Mouse (Mus musculus): ENCODE measurements around the gene Josd1. TPM values are rescaled to one million over a fixed set of nuclear protein-coding genes. Genes with fewer than 3 reads are reported as not detected.

Gene Josd1
- total RNA-seq, 2 experiments from 2014 or later: 71.7 to 71.8 TPM

GRCm38 (mm10) chr15:79669195-79669594, 18.5 kb downstream of the Josd1 start:
- intact Hi-C loops (cut with DNase I): no loop called here
- no peak for DNase-seq (ENCODE audit: low spot score in 2 of 2)

- intact Hi-C loops (cut with DNase I): no loop called here
- peak; percentile 52 to 85 for DNase-seq (ENCODE audit: low spot score in 2 of 2)
Observed at GRCm38 (mm10) chr15:79664666-79665065, 23.1 kb downstream of the Josd1 start.

- DNase-seq (ENCODE audit: low spot score in 2 of 2): no peak
- intact Hi-C loops (cut with DNase I): no loop called here
Observed at GRCm38 (mm10) chr15:79661852-79662251, 25.9 kb downstream of the Josd1 start.

GRCm38 (mm10) chr15:79658531-79659375, 29.0 kb downstream of the Josd1 start, which contains the start of the genes Fam227a and Cby1:
Gene Fam227a (minus strand): TSS chr15:79658956.
Gene Cby1 (plus strand): TSS chr15:79659199.
- DNase-seq (ENCODE audit: low spot score in 2 of 2): peak; percentile 98
- intact Hi-C loops (cut with DNase I): loop anchor here (1.0 kb wide), 1 partner anchor 30 kb away; no protein-coding TSS in a partner anchor

- intact Hi-C loops (cut with DNase I): no loop called here
- peak; percentile 85 to 92 for DNase-seq (ENCODE audit: low spot score in 2 of 2)
Observed at GRCm38 (mm10) chr15:79657837-79658530, 29.7 kb downstream of the Josd1 start.

- intact Hi-C loops (cut with DNase I): no loop called here
Observed at GRCm38 (mm10) chr15:79656451-79656850, 31.3 kb downstream of the Josd1 start.

GRCm38 (mm10) chr15:79651481-79651880, 36.2 kb downstream of the Josd1 start:
- intact Hi-C loops (cut with DNase I): no loop called here
- no peak for DNase-seq (ENCODE audit: low spot score in 2 of 2)

More at GRCm38 (mm10) chr15:79656451-79656850, 31.3 kb downstream of the Josd1 start:
- peak in 1 of 2 experiments; percentile 72 for DNase-seq (ENCODE audit: low spot score in 2 of 2)

- intact Hi-C loops (cut with DNase I): no loop called here
- DNase-seq (ENCODE audit: low spot score in 2 of 2): no peak
Observed at GRCm38 (mm10) chr15:79650569-79650968, 37.1 kb downstream of the Josd1 start.

- DNase-seq (ENCODE audit: low spot score in 2 of 2): peak in 1 of 2 experiments; percentile 39
- intact Hi-C loops (cut with DNase I): no loop called here
Observed at GRCm38 (mm10) chr15:79648130-79648529, 39.6 kb downstream of the Josd1 start.

- intact Hi-C loops (cut with DNase I): no loop called here
Observed at GRCm38 (mm10) chr15:79645483-79645882, 42.2 kb downstream of the Josd1 start.

GRCm38 (mm10) chr15:79641135-79641817, 46.4 kb downstream of the Josd1 start:
- peak in 1 of 2 experiments; percentile 78 for DNase-seq (ENCODE audit: low spot score in 2 of 2)
- intact Hi-C loops (cut with DNase I): no loop called here

More at GRCm38 (mm10) chr15:79645483-79645882, 42.2 kb downstream of the Josd1 start:
- no peak for DNase-seq (ENCODE audit: low spot score in 2 of 2)

- intact Hi-C loops (cut with DNase I): no loop called here
- DNase-seq (ENCODE audit: low spot score in 2 of 2): no peak
Observed at GRCm38 (mm10) chr15:79630471-79630870, 57.2 kb downstream of the Josd1 start.

Other genes with a start within 250 kb of the Josd1 start
- 100 to 1,000 TPM; 133 to 141 TPM for gene Csnk1e, start 232.4 kb downstream of the Josd1 start, total RNA-seq (2021)
- gene Kcnj4, start 182.7 kb downstream of the Josd1 start, total RNA-seq (2021): 100 to 1,000 TPM; 187 to 209 TPM
- under 1 TPM; 0.41 to 0.55 TPM for gene Kdelr3, start 171.5 kb downstream of the Josd1 start, total RNA-seq (2021)
- 100 to 1,000 TPM; 319 to 348 TPM for gene Ddx17, start 141.2 kb downstream of the Josd1 start, total RNA-seq (2021)
- 1 to 10 TPM; 1.2 TPM for gene Dmc1, start 82.8 kb downstream of the Josd1 start, total RNA-seq (2021)
- 10 to 100 TPM in 1 of 2 experiments, 1 to 10 TPM in 1; 7.7 to 10.9 TPM for gene Fam227a, start 29.0 kb downstream of the Josd1 start, total RNA-seq (2021)
- gene Cby1, start 28.7 kb downstream of the Josd1 start, total RNA-seq (2021): 10 to 100 TPM; 51.2 to 53.6 TPM
- gene Tomm22, start 17.1 kb downstream of the Josd1 start, total RNA-seq (2021): 100 to 1,000 TPM in 1 of 2 experiments, 10 to 100 TPM in 1; 97.8 to 100 TPM
- gene Gtpbp1, start 2.9 kb upstream of the Josd1 start, total RNA-seq (2021): 10 to 100 TPM; 42.5 to 47.7 TPM
- gene Sun2, start 54.6 kb upstream of the Josd1 start, total RNA-seq (2021): 10 to 100 TPM; 26.3 to 43.4 TPM
- 10 to 100 TPM; 46.7 to 54.9 TPM for gene Dnal4, start 89.9 kb upstream of the Josd1 start, total RNA-seq (2021)
- 100 to 1,000 TPM; 898 to 921 TPM for gene Nptxr, start 116.8 kb upstream of the Josd1 start, total RNA-seq (2021)
- 10 to 100 TPM; 11.1 to 20.1 TPM for gene Npcd, start 146.3 kb upstream of the Josd1 start, total RNA-seq (2021)
- 100 to 1,000 TPM; 445 to 462 TPM for gene Cbx6, start 146.8 kb upstream of the Josd1 start, total RNA-seq (2021)
- gene Apobec3, start 203.7 kb upstream of the Josd1 start, total RNA-seq (2021): 1 to 10 TPM; 3.7 to 4.0 TPM

Measured in left cerebral cortex, postnatal 25 days (tissue).